Mouse (Mus musculus) MEL (cell line): ENCODE data around the gene Creb3l2. TPM values are rescaled to one million over a fixed set of nuclear protein-coding genes. Genes with fewer than 3 reads are reported as not detected.

Experiments used
- DNase-seq: peaks from one replicate; pipeline ENCODE4 v3.0.0; 2011; ENCODE audit warnings: low read depth, low spot score
- H3K27ac ChIP-seq: 2 replicates; pipeline ENCODE4 v1.5.1; 2012; ENCODE audit warnings: low read depth, mild to moderate bottlenecking, control low read depth, low read length, moderate library complexity; ENCODE audit not compliant: control insufficient read depth
- H3K27me3 ChIP-seq, 2 experiments: fragments of 150-350 bp in 1 of 2; sonication (generic) in 1 of 2; 2 replicates each; pipeline ENCODE4 v1.6.1; 2012; ENCODE audit warnings: low read length in 2 of 2, mild to moderate bottlenecking in 2 of 2, improper control_type of control experiment in 1 of 2, moderate library complexity in 1 of 2; ENCODE audit not compliant: insufficient read depth in 2 of 2, control insufficient read depth in 1 of 2
- H3K36me3 ChIP-seq, 2 experiments: 2 replicates each; pipeline ENCODE4 v1.6.1; 2012 to 2014; ENCODE audit warnings: low read length in 2 of 2, improper control_type of control experiment in 1 of 2, inconsistent platforms in 1 of 2, mild to moderate bottlenecking in 1 of 2; ENCODE audit not compliant: insufficient read depth in 2 of 2, control insufficient read depth in 1 of 2
- H3K4me1 ChIP-seq, 2 experiments: fragments of 150-350 bp in 1 of 2; sonication (generic) in 1 of 2; 2 replicates each; pipeline ENCODE4 v1.6.1; 2012; ENCODE audit warnings: low read length in 2 of 2, improper control_type of control experiment in 1 of 2, mild to moderate bottlenecking in 1 of 2; ENCODE audit not compliant: insufficient read depth in 2 of 2, control insufficient read depth in 1 of 2
- H3K4me3 ChIP-seq, 2 experiments: fragments of 150-350 bp in 1 of 2; sonication (generic) in 1 of 2; 2 replicates each; pipeline ENCODE4 v1.5.1; 2012; ENCODE audit warnings: low read depth in 2 of 2, low read length in 2 of 2, mild to moderate bottlenecking in 2 of 2, moderate library complexity in 2 of 2, control low read depth in 1 of 2, improper control_type of control experiment in 1 of 2; ENCODE audit not compliant: control insufficient read depth in 1 of 2, insufficient read depth in 1 of 2
- H3K79me2 ChIP-seq: 2 replicates; pipeline ENCODE4 v1.6.1; 2012; ENCODE audit warnings: mild to moderate bottlenecking, low read length, moderate library complexity; ENCODE audit not compliant: control insufficient read depth, poor library complexity, insufficient read depth
- H3K9ac ChIP-seq: 2 replicates; pipeline ENCODE4 v1.6.1; 2012; ENCODE audit warnings: low read depth, mild to moderate bottlenecking, control low read depth, low read length, moderate library complexity; ENCODE audit not compliant: control insufficient read depth, poor library complexity, severe bottlenecking
- H3K9me3 ChIP-seq: fragments of 150-350 bp; sonication (generic); replicated peaks from 2 replicates; pipeline ENCODE4 v1.6.1; 2012; ENCODE audit warnings: mild to moderate bottlenecking, low read length, improper control_type of control experiment, moderate library complexity; ENCODE audit not compliant: insufficient read depth
- CTCF ChIP-seq, 3 experiments: IDR thresholded peaks in 2 of 3; conservative IDR thresholded peaks in 1 of 3; 2 replicates each; pipeline ENCODE4 v1.5.1; 2011 to 2012; ENCODE audit warnings: low read length in 3 of 3, low read depth in 2 of 3, mild to moderate bottlenecking in 2 of 3, improper control_type of control experiment in 1 of 3, inconsistent platforms in 1 of 3, mixed read lengths in 1 of 3, moderate library complexity in 1 of 3; ENCODE audit not compliant: control insufficient read depth in 1 of 3, insufficient read depth in 1 of 3, poor library complexity in 1 of 3, severe bottlenecking in 1 of 3
- E2F4 ChIP-seq: IDR thresholded peaks from 2 replicates; pipeline ENCODE4 v1.6.1; 2011; ENCODE audit warnings: low read depth, low read length, improper control_type of control experiment, borderline replicate concordance
- GATA1 ChIP-seq: IDR thresholded peaks from 2 replicates; pipeline ENCODE4 v1.6.1; 2011; ENCODE audit warnings: low read depth, low read length, improper control_type of control experiment
- JUND ChIP-seq: IDR thresholded peaks from 2 replicates; pipeline ENCODE4 v1.6.1; 2011; ENCODE audit warnings: low read depth, mild to moderate bottlenecking, improper control_type of control experiment, low read length
- KAT2A ChIP-seq: conservative IDR thresholded peaks from 2 replicates; pipeline ENCODE4 v1.6.1; 2012; ENCODE audit warnings: low read depth, low read length, improper control_type of control experiment, inconsistent platforms
- MAFK ChIP-seq: IDR thresholded peaks from 2 replicates; pipeline ENCODE4 v1.6.1; 2011; ENCODE audit warnings: low read depth, mild to moderate bottlenecking, low read length, improper control_type of control experiment, borderline replicate concordance
- MXI1 ChIP-seq: IDR thresholded peaks from 2 replicates; pipeline ENCODE4 v1.6.1; 2011; ENCODE audit warnings: mild to moderate bottlenecking, low read depth, low read length, improper control_type of control experiment
- POLR2A ChIP-seq, 2 experiments: IDR thresholded peaks; 2 replicates each; pipeline ENCODE4 v1.6.1; 2011 to 2012; ENCODE audit warnings: low read length in 2 of 2, mild to moderate bottlenecking in 2 of 2, control low read depth in 1 of 2, improper control_type of control experiment in 1 of 2, low read depth in 1 of 2, moderate library complexity in 1 of 2; ENCODE audit not compliant: control insufficient read depth in 1 of 2, insufficient read depth in 1 of 2, poor library complexity in 1 of 2
- POLR2AphosphoS2 ChIP-seq: IDR thresholded peaks from 2 replicates; pipeline ENCODE4 v1.6.1; 2011; ENCODE audit warnings: low read length, improper control_type of control experiment
- POLR2AphosphoS5 ChIP-seq: IDR thresholded peaks from 2 replicates; pipeline ENCODE4 v1.6.1; 2012; ENCODE audit warnings: low read depth, borderline replicate concordance, mild to moderate bottlenecking, inconsistent platforms, low read length, moderate library complexity, mixed read lengths
- RAD21 ChIP-seq: IDR thresholded peaks from 2 replicates; pipeline ENCODE4 v1.6.1; 2011; ENCODE audit warnings: mild to moderate bottlenecking, low read depth, low read length, improper control_type of control experiment
- SIN3A ChIP-seq: IDR thresholded peaks from 2 replicates; pipeline ENCODE4 v1.6.1; 2012; ENCODE audit warnings: low read length, improper control_type of control experiment, inconsistent platforms
- SMC3 ChIP-seq: IDR thresholded peaks from 2 replicates; pipeline ENCODE4 v1.6.1; 2011; ENCODE audit warnings: low read depth, low read length, improper control_type of control experiment
- TBP ChIP-seq: IDR thresholded peaks from 2 replicates; pipeline ENCODE4 v1.8.0; 2011; ENCODE audit warnings: low read depth, low read length, improper control_type of control experiment
- TCF12 ChIP-seq: IDR thresholded peaks from 2 replicates; pipeline ENCODE4 v1.6.1; 2014; ENCODE audit warnings: low read depth, mild to moderate bottlenecking, inconsistent platforms, low read length, improper control_type of control experiment, moderate library complexity
- USF1 ChIP-seq: IDR thresholded peaks from 2 replicates; pipeline ENCODE4 v1.6.1; 2014; ENCODE audit warnings: low read depth, mild to moderate bottlenecking, inconsistent platforms, low read length, improper control_type of control experiment, moderate library complexity
- USF2 ChIP-seq, 2 experiments: IDR thresholded peaks; 2 replicates each; pipeline ENCODE4 v1.6.1; 2011 to 2012; ENCODE audit warnings: improper control_type of control experiment in 2 of 2, low read length in 2 of 2, borderline replicate concordance in 1 of 2, inconsistent platforms in 1 of 2, low read depth in 1 of 2, mild to moderate bottlenecking in 1 of 2; ENCODE audit not compliant: insufficient read depth in 1 of 2
- ZC3H11A ChIP-seq: IDR thresholded peaks from 2 replicates; pipeline ENCODE4 v1.6.1; 2012; ENCODE audit warnings: low read depth, mild to moderate bottlenecking, inconsistent platforms, low read length, improper control_type of control experiment
- ZKSCAN1 ChIP-seq: IDR thresholded peaks from 2 replicates; pipeline ENCODE4 v1.6.1; 2012; ENCODE audit warnings: low read depth, mild to moderate bottlenecking, inconsistent platforms, low read length, improper control_type of control experiment, moderate library complexity
- ZMIZ1 ChIP-seq: IDR thresholded peaks from 2 replicates; pipeline ENCODE4 v1.6.1; 2012; ENCODE audit warnings: low read depth, mild to moderate bottlenecking, inconsistent platforms, low read length, improper control_type of control experiment, moderate library complexity
- polyA plus RNA-seq, 2 experiments: library from polyadenylated mRNA; stranded (reverse) in 1 of 2; unstranded in 1 of 2; fragments of >175 nt in 1 of 2; fragments of >200 nt in 1 of 2; gene quantifications; 2 replicates each; pipeline versions ENCODE4 v1.2.1 to v1.2.4; 2012; ENCODE audit warnings: low replicate concordance in 2 of 2, low read depth in 1 of 2; ENCODE audit not compliant: insufficient read length in 2 of 2, insufficient read depth in 1 of 2, missing spikeins in 1 of 2
- total RNA-seq: library from RNA; depleted of rRNA; stranded (reverse); fragments of 300-350 nt; gene quantifications from 2 replicates; pipeline ENCODE4 v1.2.3, GENCODE M21; 2012

The Creb3l2 gene
- total and polyA plus RNA-seq, 3 experiments, result not detected

DNA sequence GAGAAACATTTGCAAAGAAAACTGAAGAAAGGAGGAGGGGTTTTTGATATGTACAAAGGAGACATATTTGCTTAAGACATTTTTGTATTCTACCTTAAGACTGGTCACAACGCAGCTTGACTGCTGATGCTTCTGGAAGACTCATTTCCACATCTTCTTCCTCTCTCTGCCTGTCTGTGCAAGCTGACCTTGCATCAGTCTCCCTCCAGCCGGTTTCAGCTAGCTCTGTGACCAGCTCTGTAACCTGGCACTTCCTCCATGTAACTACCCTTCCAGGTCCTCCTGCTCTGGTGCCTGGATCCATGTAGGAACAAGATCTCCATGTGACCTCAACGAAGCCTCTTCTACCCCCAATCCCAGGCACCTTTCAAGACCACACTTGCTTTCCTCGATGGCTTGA lies 45.8 kb downstream of the Creb3l2 start:
- no peaks in the 10 kb centered on the region for H3K9me3 ChIP-seq
- no peaks in the 10 kb centered on the region for H3K27me3 ChIP-seq
- no peak overlapping the region for H3K27ac ChIP-seq
- no peaks in the 10 kb centered on the region for H3K4me1 ChIP-seq
- H3K9ac ChIP-seq, result no peak overlapping the region
- H3K4me3 ChIP-seq, result no peak overlapping the region
- no peaks in the 10 kb centered on the region for H3K79me2 ChIP-seq
- TF ChIP-seq JUND (no peak), E2F4 (no peak), ZC3H11A (no peak), CTCF (IDR thresholded peaks at IDR 0.05 in 2 of 3, conservative IDR thresholded peaks at IDR 0.05 in 1 of 3; ENCODE audit: control insufficient read depth in 1 of 3, insufficient read depth in 1 of 3, low read depth in 2 of 3, low read length in 3 of 3, poor library complexity in 1 of 3, severe bottlenecking in 1 of 3) (no peak), KAT2A (no peak), POLR2AphosphoS5 (no peak), POLR2A (IDR thresholded peaks at IDR 0.05; ENCODE audit: control insufficient read depth in 1 of 2, insufficient read depth in 1 of 2, low read depth in 1 of 2, low read length in 2 of 2, poor library complexity in 1 of 2) (no peak), SIN3A (no peak), TCF12 (no peak), ZKSCAN1 (no peak), RAD21 (no peak), ZMIZ1 (no peak), USF1 (no peak), TBP (no peak)
- TF ChIP-seq, all 39 proteins: peak for 0
- H3K36me3 ChIP-seq, result no peaks in the 10 kb centered on the region
- no peak for DNase-seq

DNA sequence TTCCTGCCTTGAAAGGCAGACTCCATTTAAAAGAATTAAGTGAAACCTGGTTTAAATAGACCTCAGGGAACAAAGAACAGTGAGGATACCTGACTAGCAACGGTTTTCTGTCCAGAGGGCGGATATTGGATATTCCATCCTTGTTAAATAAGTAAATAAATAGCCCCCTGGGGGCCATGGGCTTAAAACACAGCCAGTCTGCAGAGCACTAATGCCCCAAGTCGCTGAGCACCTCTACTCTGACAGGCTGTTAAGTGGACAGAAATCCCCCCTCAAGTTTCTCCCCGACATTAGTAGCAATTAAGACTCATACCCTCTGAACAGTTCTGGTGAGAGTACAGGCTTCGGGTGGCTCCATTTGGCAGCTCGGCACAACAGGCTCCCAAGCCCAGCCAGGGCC lies 48.7 kb downstream of the Creb3l2 start:
- H3K4me3 ChIP-seq, result no peak overlapping the region
- no peaks in the 10 kb centered on the region for H3K27me3 ChIP-seq
- no peaks in the 10 kb centered on the region for H3K4me1 ChIP-seq
- no peak overlapping the region for H3K27ac ChIP-seq
- H3K36me3 ChIP-seq, result no peaks in the 10 kb centered on the region
- no peak for TF ChIP-seq POLR2AphosphoS2
- TF ChIP-seq MAFK, result no peak
- H3K9ac ChIP-seq, result no peak overlapping the region
- H3K9me3 ChIP-seq, result no peaks in the 10 kb centered on the region
- no peaks in the 10 kb centered on the region for H3K79me2 ChIP-seq
- no peak for DNase-seq

DNA sequence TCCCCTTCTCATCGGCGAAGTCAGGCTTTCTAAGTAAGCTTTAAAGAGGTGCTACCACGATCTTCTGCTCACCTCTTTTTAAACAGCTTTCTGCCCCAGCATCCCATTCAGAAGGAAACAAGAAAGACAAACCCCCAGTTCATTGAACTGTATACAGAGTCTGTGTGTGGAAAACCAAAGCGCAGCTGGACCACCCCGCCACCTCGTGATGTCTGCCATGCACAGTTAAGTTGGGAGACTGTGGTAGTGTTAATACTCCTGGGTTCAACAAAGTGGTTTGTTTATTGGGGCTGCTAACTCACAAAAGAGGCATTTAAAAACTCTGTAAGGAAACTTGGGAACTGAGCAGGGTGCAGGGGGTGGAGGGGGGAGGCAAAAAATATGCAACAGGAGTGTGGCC lies 49.7 kb downstream of the Creb3l2 start:
- no peaks in the 10 kb centered on the region for H3K36me3 ChIP-seq
- TF ChIP-seq GATA1, result no peak
- no peak for TF ChIP-seq MAFK
- TF ChIP-seq MXI1, result no peak
- TF ChIP-seq SMC3, result no peak
- no peak for TF ChIP-seq USF1
- no peak for TF ChIP-seq CTCF (IDR thresholded peaks at IDR 0.05 in 2 of 3, conservative IDR thresholded peaks at IDR 0.05 in 1 of 3; ENCODE audit: control insufficient read depth in 1 of 3, insufficient read depth in 1 of 3, low read depth in 2 of 3, low read length in 3 of 3, poor library complexity in 1 of 3, severe bottlenecking in 1 of 3)
- no peak for TF ChIP-seq USF2 (IDR thresholded peaks at IDR 0.05; ENCODE audit: borderline replicate concordance in 1 of 2, insufficient read depth in 1 of 2, low read depth in 1 of 2, low read length in 2 of 2)
- TF ChIP-seq, all 39 proteins: peak for 0
- Histone ChIP-seq H3K79me2 (no peaks in the 10 kb centered on the region), H3K9me3 (no peaks in the 10 kb centered on the region), H3K27ac (no peak overlapping the region), H3K27me3 (no peaks in the 10 kb centered on the region), H3K9ac (no peak overlapping the region), H3K4me3 (no peak overlapping the region), H3K4me1 (no peaks in the 10 kb centered on the region)
- DNase-seq, result no peak
